Mouse (Mus musculus): Measurements from ENCODE around the gene Tmem245. TPM values are rescaled to one million over a fixed set of nuclear protein-coding genes. Genes with fewer than 3 reads are reported as not detected.

The Tmem245 gene
- polyA plus RNA-seq, 1 experiment from 2014 or later = 10.8 TPM

DNA sequence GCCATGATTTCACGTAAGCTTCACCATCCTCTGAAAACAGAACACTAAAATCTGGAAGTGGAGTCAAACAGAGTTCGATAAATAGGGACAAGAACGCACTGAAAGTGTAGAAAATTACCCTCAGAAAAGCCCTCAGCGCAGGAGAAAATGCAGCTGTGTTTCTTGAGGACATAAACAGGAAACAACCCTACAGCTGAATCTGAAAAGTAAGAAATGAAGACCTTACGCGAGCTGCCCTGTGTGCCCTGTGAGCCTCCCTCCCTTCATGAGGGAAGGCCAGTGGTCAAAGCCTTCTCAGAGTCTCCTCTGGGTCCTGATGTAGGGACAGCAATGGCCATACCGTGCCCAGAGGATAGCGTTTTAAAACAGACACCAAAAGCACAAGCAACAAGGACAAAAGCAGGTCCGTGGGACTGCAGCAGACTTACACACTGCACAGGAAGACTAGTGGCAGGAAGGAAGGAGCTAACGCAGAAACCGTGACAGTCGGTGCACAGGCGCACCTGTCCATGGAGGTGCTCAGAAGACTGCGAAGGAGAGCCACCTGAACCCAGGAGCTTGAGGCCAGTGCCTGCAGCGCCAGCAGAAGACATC lies 31.4 kb downstream of the Tmem245 start:
- no peaks in the 10 kb centered on the region for H3K4me1 ChIP-seq
- 94% methylated on average over 15 of the region's 15 CpGs for WGBS

DNA sequence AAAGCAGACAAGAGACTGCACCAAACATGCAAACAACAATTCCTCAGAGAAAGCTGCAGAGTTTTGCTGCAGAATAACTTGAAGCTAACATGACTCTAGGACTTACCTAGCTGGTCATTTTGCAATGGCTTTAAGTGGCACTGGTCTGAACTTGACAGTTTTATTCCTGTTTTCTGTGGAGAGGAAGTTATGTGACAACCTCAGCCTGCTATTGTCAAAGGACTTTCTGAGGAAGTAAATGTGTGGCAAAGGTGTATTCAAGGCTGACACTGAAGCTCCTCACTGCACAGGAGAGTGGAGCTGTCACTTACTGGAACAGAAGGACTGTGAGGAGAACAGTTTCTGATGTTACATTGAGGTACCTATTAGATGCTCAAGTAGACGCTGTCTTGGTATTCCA lies 32.5 kb downstream of the Tmem245 start:
- ATAC-seq (ENCODE audit: low FRiP score) = no peak
- WGBS = 73% methylated on average over 1 of the region's 1 CpGs
- Histone ChIP-seq H3K9ac (replicated peaks) (no peak overlapping the region), H3K27ac (replicated peaks) (no peak overlapping the region), H3K36me3 (peaks cover 47% of the 10 kb centered on the region), H3K4me3 (replicated peaks) (no peak overlapping the region), H3K9me3 (replicated peaks) (no peaks in the 10 kb centered on the region), H3K27me3 (replicated peaks) (no peaks in the 10 kb centered on the region), H3K4me1 (no peaks in the 10 kb centered on the region), H3K4me2 (no peak overlapping the region)

More for the DNA sequence above, 31.4 kb downstream of the Tmem245 start:
- Histone ChIP-seq H3K27ac (replicated peaks) (no peak overlapping the region), H3K4me2 (no peak overlapping the region), H3K9ac (replicated peaks) (no peak overlapping the region), H3K4me3 (replicated peaks) (no peak overlapping the region), H3K9me3 (replicated peaks) (no peaks in the 10 kb centered on the region), H3K36me3 (peaks cover 37% of the 10 kb centered on the region), H3K27me3 (replicated peaks) (no peaks in the 10 kb centered on the region)
- no peak for ATAC-seq (ENCODE audit: low FRiP score)

DNA sequence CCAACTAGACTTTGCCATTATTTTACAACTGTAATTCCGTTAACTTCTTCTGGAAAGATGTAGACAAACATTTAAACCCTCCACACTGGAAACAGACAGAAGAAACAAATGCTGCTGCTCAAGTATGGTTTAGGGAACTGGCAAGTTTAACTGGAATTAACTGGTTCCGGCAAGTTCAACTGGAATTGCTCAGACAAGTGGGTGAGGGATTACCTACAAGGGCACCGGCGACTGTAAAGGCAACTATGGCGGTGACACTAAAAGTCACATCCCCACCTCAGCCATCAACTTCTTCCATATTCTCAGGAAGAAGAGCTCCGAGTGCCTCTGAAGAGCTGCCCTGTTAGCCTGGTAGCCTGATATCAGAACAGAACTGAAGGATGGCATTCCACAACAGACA lies 32.9 kb downstream of the Tmem245 start:
- no peak for ATAC-seq (ENCODE audit: low FRiP score)
- H3K36me3 ChIP-seq = peaks cover 52% of the 10 kb centered on the region
- 93% methylated on average over 6 of the region's 6 CpGs for WGBS

DNA sequence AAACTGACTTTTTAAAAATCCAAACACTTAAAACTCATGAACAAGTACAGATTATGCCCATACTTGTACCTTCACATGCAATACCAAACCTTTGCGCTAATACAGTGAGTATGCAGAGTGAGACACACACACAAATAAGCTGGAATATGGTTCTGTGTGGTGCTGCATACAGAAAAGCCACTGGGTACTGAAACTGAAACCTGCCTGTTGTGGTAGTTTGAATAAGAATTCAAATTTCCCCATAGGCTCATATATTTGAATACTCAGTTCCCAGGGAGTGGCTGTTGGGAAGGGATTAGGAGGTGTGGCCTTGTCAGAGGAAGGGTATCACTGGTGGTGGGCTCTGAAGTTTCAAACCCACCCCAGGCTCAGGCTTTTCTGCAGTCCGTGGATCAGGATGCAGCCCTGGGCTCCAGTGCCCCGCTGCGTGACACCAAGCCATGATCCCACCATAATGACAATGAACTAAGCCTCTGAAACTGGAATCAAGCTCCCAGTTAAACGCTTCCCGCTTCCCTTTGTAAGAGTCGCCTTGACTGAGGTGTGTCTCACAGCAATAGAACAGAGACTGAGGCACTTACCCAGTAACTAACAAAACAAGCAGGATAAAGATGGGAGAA lies 34.7 kb downstream of the Tmem245 start:
- ATAC-seq (ENCODE audit: low FRiP score) = no peak
- 93% methylated on average over 7 of the region's 7 CpGs for WGBS
- H3K4me3 ChIP-seq (replicated peaks) = no peak overlapping the region
- H3K9ac ChIP-seq (replicated peaks) = no peak overlapping the region
- no peaks in the 10 kb centered on the region for H3K27me3 ChIP-seq (replicated peaks)
- no peaks in the 10 kb centered on the region for H3K4me1 ChIP-seq
- H3K27ac ChIP-seq (replicated peaks) = no peak overlapping the region
- no peaks in the 10 kb centered on the region for H3K9me3 ChIP-seq (replicated peaks)
- peaks cover 55% of the 10 kb centered on the region for H3K36me3 ChIP-seq
- no peak overlapping the region for H3K4me2 ChIP-seq

More for the DNA sequence above, 32.9 kb downstream of the Tmem245 start:
- Histone ChIP-seq H3K9ac (replicated peaks) (no peak overlapping the region), H3K4me1 (no peaks in the 10 kb centered on the region), H3K4me3 (replicated peaks) (no peak overlapping the region), H3K27ac (replicated peaks) (no peak overlapping the region), H3K9me3 (replicated peaks) (no peaks in the 10 kb centered on the region), H3K27me3 (replicated peaks) (no peaks in the 10 kb centered on the region), H3K4me2 (no peak overlapping the region)

DNA sequence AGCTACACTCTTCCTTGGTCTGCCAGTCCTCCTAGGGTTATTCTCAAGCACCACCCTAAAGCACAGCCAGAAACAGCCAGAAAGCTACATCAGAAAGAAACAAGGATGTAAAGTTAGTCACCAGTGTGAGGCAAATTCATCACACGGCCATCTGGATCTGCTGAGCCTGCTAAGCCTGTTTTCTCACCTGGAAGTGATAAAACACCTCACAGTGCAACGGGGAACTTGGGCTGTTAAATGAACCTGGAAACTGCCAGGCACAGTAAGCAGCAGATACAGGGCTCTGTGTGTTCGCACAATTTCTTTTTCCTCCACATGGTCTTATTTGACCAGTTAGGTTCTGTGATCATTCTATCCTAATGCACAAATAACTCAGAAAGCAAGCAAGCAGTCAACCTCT lies 37.7 kb downstream of the Tmem245 start:
- Histone ChIP-seq H3K27me3 (replicated peaks) (no peaks in the 10 kb centered on the region), H3K4me1 (no peaks in the 10 kb centered on the region), H3K4me3 (replicated peaks) (no peak overlapping the region), H3K9ac (replicated peaks) (no peak overlapping the region), H3K27ac (replicated peaks) (no peak overlapping the region), H3K4me2 (no peak overlapping the region), H3K36me3 (peaks cover 57% of the 10 kb centered on the region), H3K9me3 (replicated peaks) (no peaks in the 10 kb centered on the region)
- ATAC-seq (ENCODE audit: low FRiP score) = no peak
- 91% methylated on average over 3 of the region's 3 CpGs for WGBS

DNA sequence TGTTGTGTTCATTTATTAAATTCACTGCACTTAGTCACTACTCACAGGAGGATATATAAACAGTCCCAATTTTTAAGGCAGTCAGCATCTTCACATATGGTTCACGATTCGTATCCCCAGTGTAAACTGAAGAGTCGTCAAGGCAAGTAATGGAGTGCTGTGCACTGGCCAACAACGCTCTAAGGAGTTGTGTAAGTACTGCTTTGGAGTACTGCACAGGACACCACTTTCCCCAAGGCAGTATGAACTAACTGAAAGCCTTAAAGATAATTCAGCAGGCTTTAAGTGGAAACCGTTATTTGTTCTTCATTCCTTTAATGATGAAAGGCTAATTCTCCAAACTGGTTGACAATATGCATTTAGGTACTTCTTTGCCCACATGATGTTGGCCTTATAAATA lies 39.6 kb downstream of the Tmem245 start:
- peaks cover 54% of the 10 kb centered on the region for H3K36me3 ChIP-seq
- no peak overlapping the region for H3K4me2 ChIP-seq
- ATAC-seq (ENCODE audit: low FRiP score) = no peak
- H3K9me3 ChIP-seq (replicated peaks) = no peaks in the 10 kb centered on the region
- no peak overlapping the region for H3K4me3 ChIP-seq (replicated peaks)
- no peak overlapping the region for H3K27ac ChIP-seq (replicated peaks)
- 84% methylated on average over 5 of the region's 5 CpGs for WGBS
- no peaks in the 10 kb centered on the region for H3K4me1 ChIP-seq
- H3K27me3 ChIP-seq (replicated peaks) = no peaks in the 10 kb centered on the region
- H3K9ac ChIP-seq (replicated peaks) = no peak overlapping the region

DNA sequence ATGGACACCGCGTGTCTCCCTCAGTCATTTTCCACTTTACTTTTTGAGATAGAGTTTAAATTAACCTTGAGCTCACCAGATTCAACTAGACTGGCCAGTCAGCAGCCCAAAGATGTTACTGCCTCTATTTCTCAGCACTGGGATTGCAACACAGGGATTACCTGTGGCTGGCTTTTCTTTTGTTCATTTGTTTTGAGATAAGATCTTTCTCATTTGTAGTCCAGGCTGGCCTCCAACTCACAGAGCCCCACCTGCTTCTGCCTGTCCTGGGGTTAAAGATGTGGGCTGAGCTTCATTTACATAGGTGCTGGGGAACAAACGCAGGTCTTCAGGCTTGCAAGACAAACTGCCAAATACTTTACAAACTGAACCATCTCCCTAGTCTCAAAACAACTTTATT lies 40.3 kb downstream of the Tmem245 start:
- H3K4me2 ChIP-seq = no peak overlapping the region
- H3K4me1 ChIP-seq = no peaks in the 10 kb centered on the region
- ATAC-seq (ENCODE audit: low FRiP score) = no peak
- H3K36me3 ChIP-seq = peaks cover 60% of the 10 kb centered on the region
- 96% methylated on average over 3 of the region's 3 CpGs for WGBS
- no peaks in the 10 kb centered on the region for H3K9me3 ChIP-seq (replicated peaks)
- no peaks in the 10 kb centered on the region for H3K27me3 ChIP-seq (replicated peaks)
- H3K9ac ChIP-seq (replicated peaks) = no peak overlapping the region
- no peak overlapping the region for H3K4me3 ChIP-seq (replicated peaks)
- no peak overlapping the region for H3K27ac ChIP-seq (replicated peaks)

DNA sequence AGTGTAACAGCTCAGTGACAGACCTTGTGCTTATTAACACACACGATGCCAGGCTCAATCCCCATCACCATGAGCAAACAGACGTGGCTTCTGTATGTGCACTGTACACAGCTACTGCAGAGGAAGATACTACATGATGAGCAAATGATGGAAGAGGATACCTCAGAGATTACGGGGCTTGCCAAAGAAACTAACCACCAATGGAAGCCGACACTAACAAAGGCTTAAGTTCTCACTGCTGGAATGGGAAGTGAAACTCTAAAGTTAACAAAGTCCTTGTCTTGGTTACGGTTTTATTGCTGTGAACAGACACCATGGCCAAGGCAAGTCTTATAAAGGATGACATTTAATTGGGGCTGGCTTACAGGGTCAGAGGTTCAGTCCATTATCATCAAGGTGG lies 41.7 kb downstream of the Tmem245 start:
- Histone ChIP-seq H3K27ac (replicated peaks) (no peak overlapping the region), H3K4me2 (no peak overlapping the region), H3K27me3 (replicated peaks) (no peaks in the 10 kb centered on the region), H3K4me1 (no peaks in the 10 kb centered on the region), H3K9me3 (replicated peaks) (no peaks in the 10 kb centered on the region), H3K36me3 (peaks cover 49% of the 10 kb centered on the region), H3K9ac (replicated peaks) (no peak overlapping the region), H3K4me3 (replicated peaks) (no peak overlapping the region)
- WGBS = 91% methylated on average over 5 of the region's 5 CpGs
- no peak for ATAC-seq (ENCODE audit: low FRiP score)

DNA sequence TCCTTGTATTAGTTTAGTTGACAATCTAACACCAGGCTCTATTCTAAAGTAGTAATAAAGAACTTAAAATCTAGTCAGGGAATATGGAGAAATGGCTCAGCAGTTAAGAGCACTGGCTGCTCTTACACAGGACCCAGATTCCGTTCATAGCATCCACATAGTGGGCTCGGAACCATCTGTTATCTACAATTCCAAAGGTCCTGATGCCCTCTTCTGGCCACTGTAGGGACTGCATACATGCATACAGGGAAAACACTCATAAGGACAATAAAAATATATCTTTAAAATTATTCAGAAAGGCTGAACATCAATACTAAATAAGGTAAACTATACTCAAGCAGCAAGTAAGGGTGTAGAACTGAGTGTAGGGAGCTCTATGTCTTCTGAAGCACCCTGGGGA lies 45.6 kb downstream of the Tmem245 start:
- no peak overlapping the region for H3K4me3 ChIP-seq (replicated peaks)
- no peak overlapping the region for H3K4me2 ChIP-seq
- no peaks in the 10 kb centered on the region for H3K9me3 ChIP-seq (replicated peaks)
- H3K9ac ChIP-seq (replicated peaks) = no peak overlapping the region
- no peaks in the 10 kb centered on the region for H3K4me1 ChIP-seq
- H3K27ac ChIP-seq (replicated peaks) = no peak overlapping the region
- WGBS = 88% methylated on average over 2 of the region's 2 CpGs
- H3K27me3 ChIP-seq (replicated peaks) = no peaks in the 10 kb centered on the region
- peaks cover 51% of the 10 kb centered on the region for H3K36me3 ChIP-seq
- ATAC-seq (ENCODE audit: low FRiP score) = no peak

DNA sequence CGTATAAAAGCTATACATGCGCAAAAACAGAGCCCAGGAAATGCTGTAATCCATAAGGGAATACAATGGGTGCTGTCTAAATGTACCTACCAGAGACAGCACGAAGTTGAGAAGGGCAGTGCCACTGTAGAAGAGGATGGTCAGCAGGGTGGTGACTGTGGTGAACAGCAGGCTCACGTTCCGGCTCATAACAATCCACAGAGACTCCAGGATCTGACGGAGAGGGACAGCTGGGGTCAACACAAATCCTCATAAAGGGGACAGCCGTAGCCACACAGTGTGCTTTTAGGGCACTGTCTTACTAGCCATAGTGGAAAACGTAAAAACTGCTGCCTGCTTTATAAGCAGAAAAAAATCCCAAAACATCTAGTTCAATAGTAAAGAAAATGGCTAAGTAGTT lies 48.0 kb downstream of the Tmem245 start:
- Histone ChIP-seq H3K4me3 (replicated peaks) (no peak overlapping the region), H3K4me2 (no peak overlapping the region), H3K36me3 (peaks cover 40% of the 10 kb centered on the region), H3K9ac (replicated peaks) (no peak overlapping the region), H3K4me1 (no peaks in the 10 kb centered on the region), H3K27me3 (replicated peaks) (no peaks in the 10 kb centered on the region), H3K27ac (replicated peaks) (no peak overlapping the region), H3K9me3 (replicated peaks) (no peaks in the 10 kb centered on the region)
- ATAC-seq (ENCODE audit: low FRiP score) = no peak
- WGBS = 74% methylated on average over 8 of the region's 8 CpGs

DNA sequence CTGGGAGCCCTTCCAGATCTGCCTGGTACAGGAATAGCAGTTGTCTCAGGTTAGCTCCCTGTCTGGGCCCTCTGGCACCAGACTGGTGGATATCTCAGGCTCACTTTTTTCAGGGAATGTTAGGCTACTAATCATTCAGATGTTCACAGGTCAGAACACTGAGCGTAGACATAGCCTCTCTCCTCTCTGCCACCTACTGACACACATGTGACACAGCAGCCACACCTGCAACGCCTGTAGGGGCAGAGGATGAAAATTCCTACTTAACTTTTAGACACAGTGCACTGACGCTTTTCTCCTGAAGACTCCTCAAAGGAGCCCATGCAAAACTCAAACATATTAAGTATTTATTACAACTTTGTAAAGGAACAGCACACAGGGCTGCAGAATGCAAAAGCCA lies 49.7 kb downstream of the Tmem245 start:
- H3K4me1 ChIP-seq = no peaks in the 10 kb centered on the region
- H3K9ac ChIP-seq (replicated peaks) = no peak overlapping the region
- no peak for ATAC-seq (ENCODE audit: low FRiP score)
- peaks cover 28% of the 10 kb centered on the region for H3K36me3 ChIP-seq
- no peaks in the 10 kb centered on the region for H3K27me3 ChIP-seq (replicated peaks)
- no peaks in the 10 kb centered on the region for H3K9me3 ChIP-seq (replicated peaks)
- WGBS = 88% methylated on average over 3 of the region's 3 CpGs
- H3K4me2 ChIP-seq = no peak overlapping the region
- H3K4me3 ChIP-seq (replicated peaks) = no peak overlapping the region
- H3K27ac ChIP-seq (replicated peaks) = no peak overlapping the region

DNA sequence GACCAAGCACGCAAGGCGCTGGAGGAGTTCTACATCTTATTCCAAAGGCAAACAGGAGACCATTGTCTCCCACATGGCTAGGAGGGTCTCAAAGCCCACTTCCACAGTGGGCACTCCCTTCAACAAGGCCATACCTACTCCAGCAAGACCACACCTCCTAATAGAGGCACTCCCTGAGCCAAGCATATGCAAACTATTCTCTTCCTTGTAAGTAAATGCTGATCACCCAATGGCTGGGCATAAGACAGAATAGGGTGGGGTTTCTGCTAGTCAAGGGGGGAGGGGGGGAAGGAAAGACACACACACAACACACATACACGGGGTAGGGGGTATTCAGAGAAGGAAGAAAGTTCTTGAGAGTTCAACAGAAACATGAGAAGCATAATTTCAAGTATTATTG lies 53.0 kb downstream of the Tmem245 start:
- Histone ChIP-seq H3K36me3 (peaks cover 18% of the 10 kb centered on the region), H3K27ac (replicated peaks) (no peak overlapping the region), H3K27me3 (replicated peaks) (no peaks in the 10 kb centered on the region), H3K4me1 (no peaks in the 10 kb centered on the region), H3K4me2 (no peak overlapping the region), H3K4me3 (replicated peaks) (no peak overlapping the region), H3K9ac (replicated peaks) (no peak overlapping the region), H3K9me3 (replicated peaks) (no peaks in the 10 kb centered on the region)
- WGBS = 100% methylated on average over 3 of the region's 3 CpGs
- no peak for ATAC-seq (ENCODE audit: low FRiP score)

Data from neural tube, embryonic 15.5 days (tissue).